ENCODE assay signal across 27 mouse cellular contexts in genomic region chr10:116557166-116557565, GRCm38 (mm10). TPM values are rescaled to one million over a fixed set of nuclear protein-coding genes. Genes with fewer than 3 reads are reported as not detected.
A peak's percentile ranks its signal among the peaks of the same experiment; 100 is the strongest.
DNase-seq lines count a peak whose midpoint lies in the region; ATAC-seq and TF ChIP-seq lines count a peak whose summit lies in the region.
"Had no signal": no experiment of that assay in that cellular context is flagged by ENCODE, and none has a peak within 500 bp of the region (broad histone marks: within the 10 kb centered on the region; RNA-seq: fewer than 3 reads in every experiment).

No protein-coding gene starts in this region.

- peak; percentile 60 for ATAC-seq in activated CD4-positive, CD25-positive, alpha-beta regulatory T cell, adult 4 months
- ATAC-seq in hindbrain, embryonic 16.5 days, result no peak
- no peak for ATAC-seq in forebrain, embryonic 13.5 days
- ATAC-seq: forebrain, embryonic 16.5 days; intestine, embryonic 16.5 days had no signal

- DNase-seq in thymus, adult 2 months, result no peak
- no peak for DNase-seq in thymus, postnatal 10 days (ENCODE audit: low spot score in 2 of 2)
- peak; percentile 37 for DNase-seq in CD4-positive, CD25-positive, alpha-beta regulatory T cell, adult 2 months (ENCODE audit: low read depth, low spot score)
- DNase-seq in naive thymus-derived CD4-positive, alpha-beta T cell, adult 2 months (ENCODE audit: low read depth), result peak; percentile 43
- DNase-seq in lung, postnatal 14 days, result no peak
- DNase-seq: adrenal gland, adult 2 months; adrenal gland, postnatal 14 days; cerebellum, adult 11 months; cerebellum, adult 2 months; cerebellum, adult 9-11 months; gastrocnemius, adult 2 months; gastrocnemius, postnatal 14 days; heart, adult 11 months; heart, postnatal 10 days; heart, postnatal 36 days had no signal

- peaks cover 17% of the 10 kb centered on the region for H3K4me1 ChIP-seq in thymus, adult 2 months (replicated peaks; ENCODE audit: control insufficient read depth, insufficient read depth, low read length)
- no peaks in the 10 kb centered on the region for H3K4me1 ChIP-seq in hindbrain, embryonic 16.5 days (ENCODE audit: control insufficient read depth, insufficient read depth, low read depth, low read length)
- H3K4me1 ChIP-seq in forebrain, embryonic 13.5 days, result peaks cover 4% of the 10 kb centered on the region

- H3K4me3 ChIP-seq in thymus, adult 2 months (ENCODE audit: control insufficient read depth, insufficient read depth, low read length), result no peak overlapping the region
- no peak overlapping the region for H3K4me3 ChIP-seq in hindbrain, embryonic 16.5 days (ENCODE audit: low read length)
- no peak overlapping the region for H3K4me3 ChIP-seq in forebrain, embryonic 13.5 days
- H3K4me3 ChIP-seq: embryonic facial prominence, embryonic 10.5 days; embryonic facial prominence, embryonic 13.5 days; erythroblast, embryonic 14.5 days; forebrain, embryonic 12.5 days; gastrocnemius, adult 2 months; heart, embryonic 12.5 days; heart, embryonic 15.5 days had no signal

- no peaks in the 10 kb centered on the region for H3K36me3 ChIP-seq in thymus, adult 2 months (ENCODE audit: control insufficient read depth, insufficient read depth, low read length)
- no peaks in the 10 kb centered on the region for H3K36me3 ChIP-seq in hindbrain, embryonic 16.5 days (ENCODE audit: control insufficient read depth, insufficient read depth, low read length)
- H3K36me3 ChIP-seq in forebrain, embryonic 13.5 days (ENCODE audit: poor library complexity, severe bottlenecking), result peaks cover 8% of the 10 kb centered on the region; the same call in 1 of the 2 replicates
- H3K36me3 ChIP-seq: heart, embryonic 15.5 days had no signal

- no peak overlapping the region for H3K4me2 ChIP-seq in hindbrain, embryonic 16.5 days (ENCODE audit: low read length)
- H3K4me2 ChIP-seq in forebrain, embryonic 13.5 days, result no peak overlapping the region
- H3K4me2 ChIP-seq: embryonic facial prominence, embryonic 13.5 days; forebrain, embryonic 12.5 days; heart, embryonic 12.5 days; heart, embryonic 15.5 days; hindbrain, embryonic 14.5 days had no signal

- TF ChIP-seq POLR2A in thymus, adult 2 months (IDR thresholded peaks at IDR 0.05; ENCODE audit: control insufficient read depth, extremely low read depth, insufficient read depth, low read length, poor library complexity), result no peak

- peak overlapping the region; percentile 83 for H3K27ac ChIP-seq in thymus, adult 2 months (ENCODE audit: control insufficient read depth, insufficient read depth, low read length)
- H3K27ac ChIP-seq in hindbrain, embryonic 16.5 days (ENCODE audit: low read depth, low read length), result no peak overlapping the region
- H3K27ac ChIP-seq in forebrain, embryonic 13.5 days, result no peak overlapping the region
- H3K27ac ChIP-seq: embryonic facial prominence, embryonic 10.5 days; embryonic facial prominence, embryonic 13.5 days; forebrain, embryonic 12.5 days; gastrocnemius, adult 2 months; heart, embryonic 15.5 days; hindbrain, embryonic 14.5 days had no signal

- no peak overlapping the region for H3K9ac ChIP-seq in hindbrain, embryonic 16.5 days (ENCODE audit: low read depth, low read length)
- no peak overlapping the region for H3K9ac ChIP-seq in forebrain, embryonic 13.5 days
- H3K9ac ChIP-seq: embryonic facial prominence, embryonic 13.5 days; forebrain, embryonic 12.5 days; heart, embryonic 12.5 days; heart, embryonic 15.5 days; hindbrain, embryonic 14.5 days had no signal

- TF ChIP-seq CTCF in thymus, adult 2 months (IDR thresholded peaks at IDR 0.05; ENCODE audit: borderline replicate concordance, control insufficient read depth, extremely low read depth, insufficient read depth, low read length, poor library complexity), result no peak

- WGBS in thymus, adult 2 months, result 27% methylated on average over 1 of the region's 1 CpGs
- WGBS in hindbrain, embryonic 16.5 days, result 90% methylated on average over 1 of the region's 1 CpGs
- 98% methylated on average over 1 of the region's 1 CpGs for WGBS in forebrain, embryonic 13.5 days

- no peaks in the 10 kb centered on the region for H3K27me3 ChIP-seq in thymus, adult 2 months (ENCODE audit: control insufficient read depth, insufficient read depth, low read length)
- no peaks in the 10 kb centered on the region for H3K27me3 ChIP-seq in hindbrain, embryonic 16.5 days (replicated peaks; ENCODE audit: control insufficient read depth, insufficient read depth, low read length)
- H3K27me3 ChIP-seq in forebrain, embryonic 13.5 days, result no peaks in the 10 kb centered on the region
- H3K27me3 ChIP-seq: embryonic facial prominence, embryonic 13.5 days; forebrain, embryonic 12.5 days; heart, embryonic 12.5 days; heart, embryonic 15.5 days had no signal

- no peaks in the 10 kb centered on the region for H3K9me3 ChIP-seq in hindbrain, embryonic 16.5 days (ENCODE audit: control insufficient read depth, low read length)
- H3K9me3 ChIP-seq in forebrain, embryonic 13.5 days (replicated peaks), result peaks cover 15% of the 10 kb centered on the region
- H3K9me3 ChIP-seq: heart, embryonic 12.5 days; heart, embryonic 15.5 days had no signal

RNA-seq across cellular contexts. Expression of gene Cnot2, which starts 24.1 kb away (rescaled TPM):
- 103 and 114 TPM in 2 replicates for polyA plus RNA-seq in thymus, adult 2 months (2012; rRNA removed)
- polyA plus RNA-seq in activated CD4-positive, CD25-positive, alpha-beta regulatory T cell, adult 4 months (2017; shearing (Covaris generic)), result 10 to 100 TPM; 76.0 to 97.1 TPM
- 76.3 and 87.7 TPM in 2 replicates for polyA plus RNA-seq in hindbrain, embryonic 16.5 days (2015; fragmentation: Nextera tagmentation; extraction: Ambion mirVana)
- polyA plus RNA-seq in forebrain, embryonic 13.5 days (2015; fragmentation: Nextera tagmentation; extraction: Ambion mirVana), result 115 and 117 TPM in 2 replicates

Comparison
In these comparisons a context has a peak if more than half of its experiments do, and no peak if none do; other contexts are left out.
1. DNase-seq: peak in CD4-positive, CD25-positive, alpha-beta regulatory T cell, adult 2 months (single experiment) and naive thymus-derived CD4-positive, alpha-beta T cell, adult 2 months (single experiment); none in thymus, adult 2 months (single experiment), thymus, postnatal 10 days (0 of 2) and lung, postnatal 14 days (single experiment).